Mouse (Mus musculus) liver, embryonic 14.5 days (tissue): ENCODE data around the gene Cerk.

Experiments
- CTCF ChIP-seq: IDR thresholded peaks from 2 replicates; pipeline ENCODE4 v1.5.1; 2016; ENCODE audit warnings: antibody characterized with exemption, low read depth, control low read depth
- EP300 ChIP-seq: IDR thresholded peaks from 2 replicates; pipeline ENCODE4 v1.6.1; 2016; ENCODE audit warnings: antibody characterized with exemption, low read depth

GRCm38 (mm10) chr15:86090578-86090977, 95.4 kb downstream of the Cerk start:
- TF ChIP-seq CTCF, result no peak
- TF ChIP-seq EP300, result no peak
